Mouse (Mus musculus) midbrain, postnatal 0 days (tissue): Measurements from ENCODE around the gene Gm44973. TPM values are rescaled to one million over a fixed set of nuclear protein-coding genes. Genes with fewer than 3 reads are reported as not detected.

Source experiments
- ATAC-seq: fragments of 200-750 bp; cut with Nextera tagmentation; 2 replicates; pipeline ENCODE4 v1.8.0; 2017; ENCODE audit warnings: moderate number of reproducible peaks, mild to moderate bottlenecking, moderate TSS enrichment, moderate library complexity; ENCODE audit not compliant: low FRiP score
- DNase-seq: peaks from one replicate; pipeline ENCODE4 v3.0.0-alpha.2; 2015; ENCODE audit warnings: low spot score
- H3K27ac ChIP-seq: fragments of 300-500 bp; sonication (generic); 2 replicates; pipeline ENCODE4 v1.5.1; 2014; ENCODE audit warnings: low read depth, mild to moderate bottlenecking, low read length, mixed read lengths
- H3K27me3 ChIP-seq: fragments of 300-500 bp; sonication (generic); 2 replicates; pipeline ENCODE4 v1.6.1; 2014; ENCODE audit warnings: low read length, control low read depth, mixed read lengths; ENCODE audit not compliant: insufficient read depth
- H3K36me3 ChIP-seq: fragments of 300-500 bp; sonication (generic); 2 replicates; pipeline ENCODE4 v1.6.1; 2014; ENCODE audit warnings: low read length, control low read depth, mixed read lengths; ENCODE audit not compliant: insufficient read depth
- H3K4me1 ChIP-seq: fragments of 300-500 bp; sonication (generic); 2 replicates; pipeline ENCODE4 v1.6.1; 2014; ENCODE audit warnings: mild to moderate bottlenecking, control low read depth, antibody characterized with exemption, low read length, mixed read lengths; ENCODE audit not compliant: insufficient read depth
- H3K4me2 ChIP-seq: fragments of 300-500 bp; sonication (generic); 2 replicates; pipeline ENCODE4 v1.6.1; 2014; ENCODE audit warnings: low read depth, mild to moderate bottlenecking, low read length, mixed read lengths; ENCODE audit not compliant: poor library complexity, severe bottlenecking
- H3K4me3 ChIP-seq: fragments of 300-500 bp; sonication (generic); 2 replicates; pipeline ENCODE4 v1.5.1; 2014; ENCODE audit warnings: low read depth, mild to moderate bottlenecking, low read length, moderate library complexity
- H3K9ac ChIP-seq: fragments of 300-500 bp; sonication (generic); replicated peaks from 2 replicates; pipeline ENCODE4 v1.6.1; 2014; ENCODE audit warnings: mild to moderate bottlenecking, low read length, moderate library complexity, mixed read lengths; ENCODE audit not compliant: poor library complexity, severe bottlenecking
- H3K9me3 ChIP-seq: fragments of 300-500 bp; sonication (generic); 2 replicates; pipeline ENCODE4 v1.6.1; 2016; ENCODE audit warnings: low read length, control low read depth
- CTCF ChIP-seq: IDR thresholded peaks from 2 replicates; pipeline ENCODE4 v1.5.1; 2016; ENCODE audit warnings: antibody characterized with exemption, mild to moderate bottlenecking
- WGBS: fragments of 180-500 bp; shearing (Covaris S2); extraction: QIAGEN DNeasy Blood & Tissue Kit; methylation state at CpG from one replicate; pipeline ENCODE4 v1.1.7; 2014; 5-methylcytosine and 5-hydroxymethylcytosine counted together
- polyA plus RNA-seq: library from polyadenylated mRNA; unstranded; fragments of >200 nt; fragmentation: Nextera tagmentation; extraction: Ambion mirVana; gene quantifications from 2 replicates; pipeline ENCODE4 v1.2.1, GENCODE M21; 2015
- total RNA-seq: library from RNA; depleted of rRNA; stranded (reverse); fragments of >200 nt; gene quantifications from 2 replicates; pipeline ENCODE4 v1.2.3, GENCODE M21; 2014

Gene Gm44973
- total and polyA plus RNA-seq, 2 experiments from 2014 or later = 1.2 TPM; not detected in 1

GRCm38 (mm10) chr7:5057381-5057780, 42.1 kb downstream of the Gm44973 start:
- TF ChIP-seq CTCF = no peak
- peak overlapping the region; percentile 45 for H3K4me3 ChIP-seq
- peaks cover 28% of the 10 kb centered on the region; the same call in 1 of the 2 replicates for H3K4me1 ChIP-seq
- peak overlapping the region; percentile 76 for H3K9ac ChIP-seq
- H3K36me3 ChIP-seq = no peaks in the 10 kb centered on the region
- ATAC-seq = no peak
- WGBS = 25% methylated on average over 8 of the region's 8 CpGs
- H3K4me2 ChIP-seq = peak overlapping the region; percentile 84
- peaks cover 7% of the 10 kb centered on the region; the same call in 1 of the 2 replicates for H3K27me3 ChIP-seq
- H3K27ac ChIP-seq = peak overlapping the region; percentile 76
- no peak for DNase-seq
- no peaks in the 10 kb centered on the region for H3K9me3 ChIP-seq

DNA sequence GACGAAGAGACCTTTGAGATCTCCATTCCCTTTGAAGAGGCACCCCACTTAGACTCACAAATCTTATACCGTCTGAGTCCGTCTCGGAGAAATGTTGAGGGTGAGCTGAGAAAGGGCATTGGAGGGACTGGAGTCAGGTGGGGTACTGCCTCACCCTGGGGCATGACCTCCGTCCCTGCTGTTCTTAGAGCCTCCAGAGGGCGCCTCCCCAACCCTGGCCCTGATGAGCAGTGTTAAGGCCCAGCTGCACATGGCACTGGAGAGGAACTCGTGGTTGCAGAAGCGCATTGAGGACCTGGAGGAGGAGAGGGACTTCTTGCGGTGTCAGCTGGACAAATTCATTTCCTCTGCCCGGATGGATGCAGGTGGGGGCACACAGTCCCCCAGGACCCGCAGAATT, 42.5 kb downstream of the Gm44973 start:
- Histone ChIP-seq H3K4me3 (peak overlapping the region; percentile 45), H3K9ac (peak overlapping the region; percentile 76), H3K9me3 (no peaks in the 10 kb centered on the region), H3K36me3 (no peaks in the 10 kb centered on the region), H3K27ac (no peak overlapping the region; the same call in 1 of the 2 replicates), H3K4me2 (peak overlapping the region; percentile 84), H3K27me3 (peaks cover 7% of the 10 kb centered on the region; the same call in 1 of the 2 replicates), H3K4me1 (peaks cover 25% of the 10 kb centered on the region; the same call in 1 of the 2 replicates)
- peak; percentile 48 for TF ChIP-seq CTCF
- 31% methylated on average over 11 of the region's 11 CpGs for WGBS
- DNase-seq (no peak), ATAC-seq (no peak)

DNA sequence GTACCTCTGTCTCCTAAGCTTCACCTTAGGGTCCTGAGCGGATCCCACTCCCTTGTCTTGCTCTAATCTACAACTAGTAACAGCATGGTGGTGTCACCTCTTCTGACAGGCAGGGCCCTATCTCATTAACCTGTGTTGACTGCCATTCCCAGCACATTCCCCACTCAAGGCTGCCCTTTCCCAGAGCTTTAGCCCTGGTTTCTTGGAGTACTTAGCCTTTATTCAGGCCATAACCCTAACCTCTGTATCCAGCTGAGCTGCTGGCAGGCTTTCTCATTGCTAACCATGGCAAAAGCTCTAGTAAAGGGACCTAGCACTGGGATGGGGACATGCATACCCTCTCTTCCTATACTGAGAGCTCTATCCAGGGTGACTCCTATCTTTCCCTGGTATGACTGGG, 43.3 kb downstream of the Gm44973 start:
- Histone ChIP-seq H3K4me2 (no peak overlapping the region), H3K9ac (no peak overlapping the region), H3K27ac (no peak overlapping the region), H3K27me3 (peaks cover 7% of the 10 kb centered on the region; the same call in 1 of the 2 replicates), H3K9me3 (no peaks in the 10 kb centered on the region), H3K36me3 (no peaks in the 10 kb centered on the region), H3K4me3 (no peak overlapping the region), H3K4me1 (peaks cover 19% of the 10 kb centered on the region; the same call in 1 of the 2 replicates)
- ATAC-seq (no peak), DNase-seq (no peak)
- WGBS = 90% methylated on average over 1 of the region's 1 CpGs
- TF ChIP-seq CTCF = no peak

DNA sequence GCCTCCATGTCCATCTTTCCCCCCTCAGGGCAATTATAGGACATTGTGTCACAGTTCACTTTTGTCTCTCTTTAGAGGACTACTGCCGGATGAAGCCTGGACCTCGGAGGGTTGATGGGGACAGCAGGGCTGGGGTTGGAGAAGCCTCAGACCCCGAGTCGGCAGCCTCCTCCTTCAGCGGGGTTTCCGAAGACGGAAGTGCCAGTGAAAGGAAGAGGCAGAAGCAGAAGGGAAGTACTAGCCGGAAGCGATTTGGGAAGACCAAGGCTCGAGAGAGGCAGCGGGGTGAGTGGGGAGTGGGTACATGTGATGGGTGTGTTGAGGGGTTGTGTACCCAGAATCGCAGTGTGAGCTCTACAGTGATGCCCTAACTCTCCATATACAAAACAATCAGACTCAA, 44.1 kb downstream of the Gm44973 start:
- ATAC-seq (no peak), DNase-seq (no peak)
- Histone ChIP-seq H3K4me3 (no peak overlapping the region), H3K4me2 (no peak overlapping the region), H3K27ac (peak overlapping the region; percentile 95), H3K9ac (0 out of 2 replicates have a peak overlapping the region, but pooled peaks have one; percentile 81), H3K4me1 (peaks cover 20% of the 10 kb centered on the region; the same call in 1 of the 2 replicates), H3K9me3 (no peaks in the 10 kb centered on the region), H3K27me3 (peaks cover 6% of the 10 kb centered on the region; the same call in 1 of the 2 replicates), H3K36me3 (no peaks in the 10 kb centered on the region)
- TF ChIP-seq CTCF = no peak
- WGBS = 91% methylated on average over 12 of the region's 12 CpGs

- ATAC-seq = no peak
- Histone ChIP-seq H3K4me3 (peak overlapping the region; percentile 70), H3K4me2 (peak overlapping the region; percentile 88), H3K27me3 (no peaks in the 10 kb centered on the region; the same call in 1 of the 2 replicates), H3K9me3 (no peaks in the 10 kb centered on the region), H3K36me3 (no peaks in the 10 kb centered on the region), H3K9ac (peak overlapping the region; percentile 81), H3K27ac (peak overlapping the region; percentile 95), H3K4me1 (peaks cover 15% of the 10 kb centered on the region; the same call in 1 of the 2 replicates)
- DNase-seq = peak; percentile 92
- 2% methylated on average over 27 of the region's 27 CpGs for WGBS
- peak; percentile 79 for TF ChIP-seq CTCF
Measured at GRCm38 (mm10) chr7:5060239-5060731, 45.0 kb downstream of the Gm44973 start.

GRCm38 (mm10) chr7:5060944-5061773, 45.9 kb downstream of the Gm44973 start:
- Histone ChIP-seq H3K27ac (peak overlapping the region; percentile 95), H3K36me3 (no peaks in the 10 kb centered on the region), H3K4me3 (peak overlapping the region; percentile 70), H3K9ac (peak overlapping the region; percentile 81), H3K27me3 (no peaks in the 10 kb centered on the region), H3K9me3 (no peaks in the 10 kb centered on the region), H3K4me2 (peak overlapping the region; percentile 88), H3K4me1 (peaks cover 18% of the 10 kb centered on the region; the same call in 1 of the 2 replicates)
- under 1% methylated on average over 60 of the region's 60 CpGs for WGBS
- DNase-seq (peak; percentile 99), ATAC-seq (peak; percentile 91)
- peak; percentile 81 for TF ChIP-seq CTCF
